Mouse (Mus musculus) hindbrain, embryonic 13.5 days (tissue): ENCODE results near the gene Plcl2. TPM values are rescaled to one million over a fixed set of nuclear protein-coding genes. Genes with fewer than 3 reads are reported as not detected.
"Not testable (repeated sequence)": the region's sequence is repeated elsewhere in the genome, so short reads cannot be mapped to it uniquely, and the experiment has no call there.

Experiments used
- ATAC-seq: fragments of 200-750 bp; cut with Nextera tagmentation; 2 replicates; pipeline ENCODE4 v1.8.0; 2017; ENCODE audit warnings: moderate TSS enrichment; ENCODE audit not compliant: low FRiP score
- H3K27ac ChIP-seq: fragments of 300-500 bp; sonication (generic); 2 replicates; pipeline ENCODE4 v1.5.1; 2015; ENCODE audit warnings: inconsistent platforms, mild to moderate bottlenecking, moderate library complexity
- H3K27me3 ChIP-seq: fragments of 300-500 bp; sonication (generic); 2 replicates; pipeline ENCODE4 v1.6.1; 2015; ENCODE audit warnings: mild to moderate bottlenecking, inconsistent platforms
- H3K36me3 ChIP-seq: fragments of 300-500 bp; sonication (generic); 2 replicates; pipeline ENCODE4 v1.6.1; 2015; ENCODE audit warnings: mild to moderate bottlenecking, inconsistent platforms
- H3K4me1 ChIP-seq: fragments of 300-500 bp; sonication (generic); replicated peaks from 2 replicates; pipeline ENCODE4 v1.6.1; 2015; ENCODE audit warnings: inconsistent platforms
- H3K4me2 ChIP-seq: fragments of 300-500 bp; sonication (generic); 2 replicates; pipeline ENCODE4 v1.6.1; 2015; ENCODE audit warnings: inconsistent platforms, mild to moderate bottlenecking, moderate library complexity
- H3K4me3 ChIP-seq: fragments of 300-500 bp; sonication (generic); 2 replicates; pipeline ENCODE4 v1.5.1; 2015; ENCODE audit warnings: mild to moderate bottlenecking, inconsistent platforms
- H3K9ac ChIP-seq: fragments of 300-500 bp; sonication (generic); 2 replicates; pipeline ENCODE4 v1.6.1; 2015; ENCODE audit warnings: mild to moderate bottlenecking, inconsistent platforms
- H3K9me3 ChIP-seq: fragments of 300-500 bp; sonication (generic); 2 replicates; pipeline ENCODE4 v1.6.1; 2016; ENCODE audit warnings: inconsistent platforms
- WGBS: fragments of 180-500 bp; shearing (Covaris S2); methylation state at CpG from one replicate; pipeline ENCODE4 v1.1.7; 2015; 5-methylcytosine and 5-hydroxymethylcytosine counted together
- polyA plus RNA-seq: library from polyadenylated mRNA; unstranded; fragments of >200 nt; fragmentation: Nextera tagmentation; extraction: Ambion mirVana; gene quantifications from 2 replicates; pipeline ENCODE4 v1.2.1, GENCODE M21; 2015

The Plcl2 gene
- polyA plus RNA-seq, 1 experiment from 2014 or later = 7.6 TPM

GRCm38 (mm10) chr17:50671416-50671815 is 162.2 kb downstream of the Plcl2 start:
- H3K27me3 ChIP-seq = no peaks in the 10 kb centered on the region
- no peak overlapping the region for H3K4me2 ChIP-seq
- peaks cover 4% of the 10 kb centered on the region; the same call in 1 of the 2 replicates for H3K4me1 ChIP-seq
- peaks cover 5% of the 10 kb centered on the region; the same call in 1 of the 2 replicates for H3K36me3 ChIP-seq
- H3K9me3 ChIP-seq = no peaks in the 10 kb centered on the region
- no peak overlapping the region for H3K4me3 ChIP-seq
- H3K9ac ChIP-seq = no peak overlapping the region
- WGBS = 76% methylated on average over 5 of the region's 5 CpGs
- no peak overlapping the region for H3K27ac ChIP-seq
- no peak for ATAC-seq

GRCm38 (mm10) chr17:50674580-50674979 is 165.4 kb downstream of the Plcl2 start:
- H3K9ac ChIP-seq = no peak overlapping the region
- no peaks in the 10 kb centered on the region for H3K36me3 ChIP-seq
- H3K27me3 ChIP-seq = no peaks in the 10 kb centered on the region
- no peak overlapping the region for H3K4me3 ChIP-seq
- no peak for ATAC-seq
- no peaks in the 10 kb centered on the region for H3K9me3 ChIP-seq
- H3K27ac ChIP-seq = no peak overlapping the region
- WGBS = 95% methylated on average over 7 of the region's 7 CpGs
- no peak overlapping the region for H3K4me2 ChIP-seq
- H3K4me1 ChIP-seq = peaks cover 16% of the 10 kb centered on the region; the same call in 1 of the 2 replicates

GRCm38 (mm10) chr17:50675231-50675630 is 166.0 kb downstream of the Plcl2 start:
- 94% methylated on average over 11 of the region's 11 CpGs for WGBS
- H3K36me3 ChIP-seq = no peaks in the 10 kb centered on the region
- H3K27me3 ChIP-seq = no peaks in the 10 kb centered on the region
- H3K4me1 ChIP-seq = peaks cover 17% of the 10 kb centered on the region; the same call in 1 of the 2 replicates
- H3K27ac ChIP-seq = no peak overlapping the region
- ATAC-seq = no peak
- H3K4me2 ChIP-seq = no peak overlapping the region
- H3K9ac ChIP-seq = no peak overlapping the region
- H3K4me3 ChIP-seq = no peak overlapping the region
- H3K9me3 ChIP-seq = no peaks in the 10 kb centered on the region

- 97% methylated on average over 14 of the region's 14 CpGs for WGBS
- Histone ChIP-seq H3K27me3 (no peaks in the 10 kb centered on the region), H3K4me3 (no peak overlapping the region), H3K27ac (no peak overlapping the region), H3K9ac (no peak overlapping the region), H3K4me1 (peaks cover 17% of the 10 kb centered on the region; the same call in 1 of the 2 replicates), H3K9me3 (no peaks in the 10 kb centered on the region), H3K4me2 (no peak overlapping the region), H3K36me3 (no peaks in the 10 kb centered on the region)
- ATAC-seq = no peak
Observed at GRCm38 (mm10) chr17:50677334-50677733, 168.1 kb downstream of the Plcl2 start.

- Histone ChIP-seq H3K4me3 (no peak overlapping the region), H3K4me1 (peaks cover 17% of the 10 kb centered on the region; the same call in 1 of the 2 replicates), H3K36me3 (no peaks in the 10 kb centered on the region), H3K27ac (peak overlapping the region; percentile 12; the same call in 1 of the 2 replicates), H3K27me3 (no peaks in the 10 kb centered on the region), H3K9me3 (no peaks in the 10 kb centered on the region), H3K9ac (no peak overlapping the region), H3K4me2 (no peak overlapping the region)
- 74% methylated on average over 10 of the region's 10 CpGs for WGBS
- ATAC-seq = 0 out of 2 replicates have a peak, but pooled peaks have one; percentile 18
Observed at GRCm38 (mm10) chr17:50677978-50678712, 168.9 kb downstream of the Plcl2 start.

- no peak overlapping the region for H3K4me2 ChIP-seq
- H3K9me3 ChIP-seq = no peaks in the 10 kb centered on the region
- H3K36me3 ChIP-seq = no peaks in the 10 kb centered on the region
- H3K4me3 ChIP-seq = no peak overlapping the region
- peak overlapping the region; percentile 12; the same call in 1 of the 2 replicates for H3K27ac ChIP-seq
- ATAC-seq = peak; percentile 52; the same call in 1 of the 2 replicates
- H3K27me3 ChIP-seq = no peaks in the 10 kb centered on the region
- no peak overlapping the region for H3K9ac ChIP-seq
- H3K4me1 ChIP-seq = peaks cover 17% of the 10 kb centered on the region; the same call in 1 of the 2 replicates
- WGBS = 55% methylated on average over 2 of the region's 2 CpGs
Observed at GRCm38 (mm10) chr17:50678748-50679147, 169.5 kb downstream of the Plcl2 start.

GRCm38 (mm10) chr17:50679613-50680534 is 170.7 kb downstream of the Plcl2 start:
- H3K4me1 ChIP-seq = peaks cover 17% of the 10 kb centered on the region; the same call in 1 of the 2 replicates
- H3K9ac ChIP-seq = no peak overlapping the region
- no peaks in the 10 kb centered on the region for H3K36me3 ChIP-seq
- no peak overlapping the region for H3K4me2 ChIP-seq
- no peak overlapping the region for H3K27ac ChIP-seq
- ATAC-seq = no peak
- no peaks in the 10 kb centered on the region for H3K27me3 ChIP-seq
- H3K4me3 ChIP-seq = no peak overlapping the region
- 92% methylated on average over 12 of the region's 12 CpGs for WGBS
- H3K9me3 ChIP-seq = no peaks in the 10 kb centered on the region

- ATAC-seq = no peak
- WGBS = 69% methylated on average over 3 of the region's 3 CpGs
- H3K4me2 ChIP-seq = no peak overlapping the region
- no peak overlapping the region for H3K4me3 ChIP-seq
- no peaks in the 10 kb centered on the region for H3K27me3 ChIP-seq
- no peak overlapping the region for H3K27ac ChIP-seq
- H3K36me3 ChIP-seq = peaks cover 2% of the 10 kb centered on the region
- no peak overlapping the region for H3K9ac ChIP-seq
- H3K9me3 ChIP-seq = no peaks in the 10 kb centered on the region
- peaks cover 17% of the 10 kb centered on the region; the same call in 1 of the 2 replicates for H3K4me1 ChIP-seq
Observed at GRCm38 (mm10) chr17:50682696-50683095, 173.5 kb downstream of the Plcl2 start.

- no peak for ATAC-seq
- H3K4me1 ChIP-seq = no peaks in the 10 kb centered on the region
- peaks cover 23% of the 10 kb centered on the region for H3K36me3 ChIP-seq
- no peak overlapping the region for H3K4me2 ChIP-seq
- H3K9me3 ChIP-seq = no peaks in the 10 kb centered on the region
- no peak overlapping the region for H3K4me3 ChIP-seq
- no peaks in the 10 kb centered on the region for H3K27me3 ChIP-seq
- no peak overlapping the region for H3K9ac ChIP-seq
- H3K27ac ChIP-seq = no peak overlapping the region
- WGBS = 71% methylated on average over 7 of the region's 7 CpGs
Observed at GRCm38 (mm10) chr17:50684960-50685645, 175.9 kb downstream of the Plcl2 start.

- H3K9me3 ChIP-seq = no peaks in the 10 kb centered on the region
- H3K4me2 ChIP-seq = no peak overlapping the region
- peaks cover 24% of the 10 kb centered on the region for H3K36me3 ChIP-seq
- ATAC-seq = no peak
- 83% methylated on average over 10 of the region's 10 CpGs for WGBS
- H3K4me1 ChIP-seq = no peaks in the 10 kb centered on the region
- no peak overlapping the region for H3K9ac ChIP-seq
- no peaks in the 10 kb centered on the region for H3K27me3 ChIP-seq
- no peak overlapping the region for H3K4me3 ChIP-seq
- no peak overlapping the region for H3K27ac ChIP-seq
Observed at GRCm38 (mm10) chr17:50687670-50688069, 178.5 kb downstream of the Plcl2 start.

- Histone ChIP-seq H3K4me1 (no peaks in the 10 kb centered on the region), H3K4me2 (no peak overlapping the region), H3K27ac (no peak overlapping the region), H3K36me3 (peaks cover 24% of the 10 kb centered on the region), H3K27me3 (no peaks in the 10 kb centered on the region), H3K4me3 (no peak overlapping the region), H3K9ac (no peak overlapping the region), H3K9me3 (no peaks in the 10 kb centered on the region)
- 85% methylated on average over 6 of the region's 6 CpGs for WGBS
- no peak for ATAC-seq
Observed at GRCm38 (mm10) chr17:50688135-50688534, 178.9 kb downstream of the Plcl2 start.

GRCm38 (mm10) chr17:50698410-50698809 is 189.2 kb downstream of the Plcl2 start:
- H3K36me3 ChIP-seq, H3K4me1 ChIP-seq, H3K9me3 ChIP-seq, ATAC-seq, H3K27me3 ChIP-seq, H3K27ac ChIP-seq, H3K9ac ChIP-seq: not testable (repeated sequence)
- Histone ChIP-seq H3K4me3 (peak overlapping the region; percentile 28), H3K4me2 (peak overlapping the region; percentile 53)
- WGBS = 3% methylated on average over 39 of the region's 39 CpGs
